Mouse (Mus musculus): ENCODE data around the gene Setd3.

DNA sequence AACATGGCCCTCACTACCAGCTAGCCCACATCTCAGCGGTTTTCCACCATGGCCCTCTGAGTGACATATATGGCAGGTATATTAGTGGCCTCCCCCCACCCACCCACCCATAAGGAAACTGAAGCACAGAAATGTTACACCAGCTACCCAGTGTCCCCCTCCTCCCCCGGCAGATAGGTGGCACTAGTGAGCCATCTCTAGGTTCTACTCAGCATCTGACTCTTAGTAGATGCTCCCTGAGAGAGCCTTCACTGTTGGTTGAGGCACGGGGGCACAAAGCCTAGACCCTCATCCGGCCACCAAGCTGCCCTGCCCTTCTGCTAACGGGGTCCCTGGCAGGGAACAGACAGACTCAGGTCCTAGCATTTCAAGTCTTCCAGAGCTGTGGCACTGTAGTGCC, 38.5 kb upstream of the Setd3 start:
- TF ChIP-seq POLR2A (IDR thresholded peaks at IDR 0.05; ENCODE audit: low read depth, low read length) = no peak
- peak; percentile 64; the same call in 1 of the 2 replicates for TF ChIP-seq CTCF (IDR thresholded peaks at IDR 0.05; ENCODE audit: borderline replicate concordance, insufficient read depth, low read length)
